Mouse (Mus musculus): ENCODE measurements around the gene Trnau1ap. TPM values are rescaled to one million over a fixed set of nuclear protein-coding genes. Genes with fewer than 3 reads are reported as not detected.

The Trnau1ap gene
- 71.2 and 84.6 TPM in 2 replicates for polyA plus RNA-seq (2015; fragmentation: Nextera tagmentation; extraction: Ambion mirVana)

DNA sequence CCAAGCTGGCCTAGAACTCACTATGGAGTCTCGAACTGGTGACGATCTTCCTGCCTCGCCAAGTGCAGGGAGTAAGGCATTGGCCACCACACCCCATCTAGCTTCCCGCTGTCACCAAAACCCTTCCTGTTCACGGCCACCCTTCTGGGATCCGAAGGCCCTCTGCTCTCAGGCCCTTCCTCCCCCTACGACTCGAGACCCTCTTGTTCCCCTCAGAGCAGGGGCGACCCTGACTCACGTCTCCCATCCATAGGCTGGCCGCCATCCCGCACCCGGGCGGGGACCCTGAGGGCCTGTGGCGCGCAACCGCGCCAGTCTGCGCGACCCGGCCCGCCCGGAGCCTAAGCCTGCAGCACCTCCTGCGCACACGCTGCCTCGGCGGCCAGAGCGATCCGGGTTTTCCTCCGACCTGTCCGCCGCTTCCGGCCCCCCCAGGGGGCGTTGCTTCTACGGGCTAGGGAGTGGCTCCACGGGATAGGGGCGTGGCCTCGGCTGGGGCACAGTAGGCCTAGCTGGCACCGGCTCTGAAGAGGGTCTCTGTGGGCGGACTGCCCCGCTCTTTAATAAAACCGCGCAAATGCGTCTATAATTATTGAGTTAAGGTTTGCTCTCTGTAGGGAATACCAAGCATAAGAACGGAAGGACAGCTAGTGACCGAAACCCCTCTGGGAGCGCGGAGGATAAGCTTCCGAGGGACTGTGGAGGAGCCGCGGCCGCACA, at the start of gene Trnau1ap:
TSS of gene Trnau1ap (minus strand) at position 424 of the 720 bp plus-strand sequence.
- H3K4me3 ChIP-seq = peak within 1 kb of the TSS; percentile 67
- no peaks in the 10 kb centered on the region for H3K9me3 ChIP-seq
- H3K27ac ChIP-seq = peak within 1 kb of the TSS; percentile 78
- ATAC-seq (replicated peaks) = peak; percentile 94
- H3K27me3 ChIP-seq (replicated peaks) = no peaks in the 10 kb centered on the region
- H3K4me2 ChIP-seq = peak within 1 kb of the TSS; percentile 64
- H3K9ac ChIP-seq = peak within 1 kb of the TSS; percentile 77
- H3K4me1 ChIP-seq = peaks cover 16% of the 10 kb centered on the region
- H3K36me3 ChIP-seq (replicated peaks) = peaks cover 18% of the 10 kb centered on the region
- under 1% methylated on average over 52 of the region's 52 CpGs for WGBS

DNA sequence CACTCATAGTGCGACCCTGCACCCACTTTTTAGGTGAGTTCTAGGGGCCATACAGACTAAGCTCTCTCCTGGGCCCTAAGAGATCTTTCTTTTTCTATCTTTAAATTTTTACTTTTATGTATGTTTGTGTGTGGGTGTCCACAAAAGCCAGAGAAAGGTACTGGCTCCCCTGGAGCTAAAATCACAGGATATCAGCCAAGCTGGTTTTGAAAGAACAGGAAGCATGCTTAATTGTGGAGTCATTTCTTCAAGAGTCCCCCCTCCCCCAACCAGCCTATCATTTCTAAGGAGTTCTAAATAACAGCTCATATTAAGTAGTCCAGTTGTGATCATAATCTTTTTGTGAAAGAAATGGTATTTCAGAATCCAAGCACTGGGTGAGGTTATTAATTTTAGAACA, 44.5 kb upstream of the Trnau1ap start:
- no peak overlapping the region for H3K4me3 ChIP-seq

DNA sequence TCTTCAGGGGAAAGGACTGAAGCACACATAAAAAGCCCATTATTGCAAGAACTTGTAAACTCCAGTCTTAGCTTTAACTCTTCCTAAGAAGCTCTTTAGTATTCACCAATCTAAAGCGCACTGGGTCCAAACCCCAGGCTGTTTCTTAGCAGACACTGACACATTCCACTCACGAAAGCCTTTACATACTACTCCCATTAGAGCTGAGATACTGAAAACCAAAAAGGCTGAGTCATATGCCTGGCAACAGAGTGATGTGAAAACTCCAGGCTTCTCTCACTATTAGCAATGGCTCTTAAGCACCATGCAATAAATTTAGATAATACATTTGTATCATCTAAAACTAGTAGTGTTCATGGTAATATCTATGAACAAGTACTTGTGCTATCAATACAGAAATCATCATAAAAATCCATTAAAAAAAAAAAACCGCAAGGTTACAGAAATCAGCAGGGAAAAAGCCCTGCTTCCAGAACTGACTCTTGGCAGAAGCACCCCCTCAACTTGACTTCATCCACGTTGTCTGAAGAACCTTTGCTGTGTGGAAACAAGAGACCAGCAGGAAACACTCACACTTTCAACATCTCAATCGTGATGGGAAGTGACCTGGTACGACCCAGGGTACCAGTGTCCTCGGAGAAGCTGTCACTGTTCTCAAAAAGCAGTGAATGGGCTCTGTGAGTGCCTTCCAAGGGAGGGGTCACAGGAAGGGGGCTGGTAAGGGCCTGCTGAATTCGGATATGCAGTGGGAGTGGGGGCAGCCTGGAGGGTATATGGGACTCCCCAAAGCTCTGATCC, 40.8 kb upstream of the Trnau1ap start:
- Histone ChIP-seq H3K9ac (no peak overlapping the region), H3K36me3 (replicated peaks) (peaks cover 6% of the 10 kb centered on the region), H3K9me3 (no peaks in the 10 kb centered on the region), H3K27me3 (replicated peaks) (no peaks in the 10 kb centered on the region), H3K27ac (no peak overlapping the region), H3K4me2 (no peak overlapping the region), H3K4me3 (no peak overlapping the region), H3K4me1 (no peaks in the 10 kb centered on the region)
- ATAC-seq (replicated peaks) = no peak
- 80% methylated on average over 8 of the region's 8 CpGs for WGBS

More for the DNA sequence above, 44.5 kb upstream of the Trnau1ap start:
- WGBS = 97% methylated on average over 1 of the region's 1 CpGs
- ATAC-seq (replicated peaks) = no peak
- Histone ChIP-seq H3K4me2 (no peak overlapping the region), H3K27ac (no peak overlapping the region), H3K9me3 (no peaks in the 10 kb centered on the region), H3K9ac (no peak overlapping the region), H3K27me3 (replicated peaks) (no peaks in the 10 kb centered on the region), H3K36me3 (replicated peaks) (peaks cover 1% of the 10 kb centered on the region), H3K4me1 (no peaks in the 10 kb centered on the region)

GRCm38 (mm10) chr4:132367480-132368201, 38.3 kb upstream of the Trnau1ap start:
- ATAC-seq (replicated peaks) = no peak
- H3K4me1 ChIP-seq = no peaks in the 10 kb centered on the region
- H3K36me3 ChIP-seq (replicated peaks) = peaks cover 15% of the 10 kb centered on the region
- no peaks in the 10 kb centered on the region for H3K27me3 ChIP-seq (replicated peaks)
- H3K4me3 ChIP-seq = no peak overlapping the region
- H3K9ac ChIP-seq = no peak overlapping the region
- H3K27ac ChIP-seq = no peak overlapping the region
- WGBS = 96% methylated on average over 18 of the region's 18 CpGs
- H3K4me2 ChIP-seq = no peak overlapping the region
- no peaks in the 10 kb centered on the region for H3K9me3 ChIP-seq

GRCm38 (mm10) chr4:132365450-132366060, 36.2 kb upstream of the Trnau1ap start:
- WGBS = 84% methylated on average over 13 of the region's 13 CpGs
- no peak overlapping the region for H3K4me2 ChIP-seq
- no peak overlapping the region for H3K4me3 ChIP-seq
- no peak overlapping the region for H3K9ac ChIP-seq
- H3K27me3 ChIP-seq (replicated peaks) = no peaks in the 10 kb centered on the region
- H3K9me3 ChIP-seq = no peaks in the 10 kb centered on the region
- ATAC-seq (replicated peaks) = no peak
- peaks cover 17% of the 10 kb centered on the region for H3K36me3 ChIP-seq (replicated peaks)
- no peak overlapping the region for H3K27ac ChIP-seq
- H3K4me1 ChIP-seq = no peaks in the 10 kb centered on the region

- 95% methylated on average over 11 of the region's 11 CpGs for WGBS
- H3K36me3 ChIP-seq (replicated peaks) = peaks cover 20% of the 10 kb centered on the region
- no peak overlapping the region for H3K4me3 ChIP-seq
- H3K4me2 ChIP-seq = no peak overlapping the region
- no peak for ATAC-seq (replicated peaks)
- no peaks in the 10 kb centered on the region for H3K27me3 ChIP-seq (replicated peaks)
- no peaks in the 10 kb centered on the region for H3K4me1 ChIP-seq
- no peak overlapping the region for H3K27ac ChIP-seq
- H3K9ac ChIP-seq = no peak overlapping the region
- no peaks in the 10 kb centered on the region for H3K9me3 ChIP-seq
These were observed 34.1 kb upstream of the Trnau1ap start for GRCm38 (mm10) chr4:132363487-132363886.

DNA sequence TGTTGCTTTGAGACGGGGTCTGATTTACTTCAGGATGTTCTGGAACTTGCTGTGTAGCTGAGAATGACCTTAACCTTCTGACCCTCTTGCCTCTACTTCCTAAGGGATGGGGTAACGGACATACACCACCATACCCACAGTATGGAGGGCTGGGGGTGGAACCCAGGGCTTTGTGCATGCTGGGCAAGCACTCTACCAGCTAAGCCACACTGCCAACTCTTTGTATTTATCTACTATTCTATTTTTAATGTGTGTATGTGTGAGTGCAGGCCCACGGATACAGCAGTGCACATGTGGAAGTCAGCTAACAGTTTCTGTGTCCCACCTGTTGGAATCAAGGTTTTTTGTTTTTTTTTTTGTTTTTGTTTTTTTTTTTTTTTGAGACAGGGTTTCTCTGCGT, 30.2 kb upstream of the Trnau1ap start:
- Histone ChIP-seq H3K27ac (no peak overlapping the region), H3K9me3 (no peaks in the 10 kb centered on the region), H3K4me2 (no peak overlapping the region), H3K27me3 (replicated peaks) (no peaks in the 10 kb centered on the region), H3K4me1 (no peaks in the 10 kb centered on the region), H3K4me3 (no peak overlapping the region), H3K36me3 (replicated peaks) (peaks cover 26% of the 10 kb centered on the region; the same call in 1 of the 2 replicates), H3K9ac (no peak overlapping the region)
- WGBS = 92% methylated on average over 4 of the region's 4 CpGs
- no peak for ATAC-seq (replicated peaks)

GRCm38 (mm10) chr4:132356170-132356569, 26.8 kb upstream of the Trnau1ap start:
- Histone ChIP-seq H3K4me3 (no peak overlapping the region), H3K4me1 (peaks cover 17% of the 10 kb centered on the region), H3K27me3 (replicated peaks) (no peaks in the 10 kb centered on the region), H3K4me2 (no peak overlapping the region), H3K27ac (no peak overlapping the region), H3K9me3 (no peaks in the 10 kb centered on the region), H3K36me3 (replicated peaks) (peaks cover 23% of the 10 kb centered on the region; the same call in 1 of the 2 replicates), H3K9ac (no peak overlapping the region)
- 38% methylated on average over 12 of the region's 12 CpGs for WGBS
- no peak for ATAC-seq (replicated peaks)

- H3K4me1 ChIP-seq = peaks cover 17% of the 10 kb centered on the region
- no peak overlapping the region for H3K4me3 ChIP-seq
- no peaks in the 10 kb centered on the region for H3K9me3 ChIP-seq
- no peak overlapping the region for H3K27ac ChIP-seq
- no peak overlapping the region for H3K4me2 ChIP-seq
- H3K27me3 ChIP-seq (replicated peaks) = no peaks in the 10 kb centered on the region
- no peak for ATAC-seq (replicated peaks)
- H3K36me3 ChIP-seq (replicated peaks) = peaks cover 23% of the 10 kb centered on the region; the same call in 1 of the 2 replicates
- H3K9ac ChIP-seq = no peak overlapping the region
- 92% methylated on average over 3 of the region's 3 CpGs for WGBS
These were observed 26.1 kb upstream of the Trnau1ap start for GRCm38 (mm10) chr4:132355403-132355802.

- ATAC-seq (replicated peaks) = no peak
- no peak overlapping the region for H3K4me2 ChIP-seq
- H3K27ac ChIP-seq = no peak overlapping the region
- peaks cover 17% of the 10 kb centered on the region for H3K4me1 ChIP-seq
- no peak overlapping the region for H3K9ac ChIP-seq
- H3K9me3 ChIP-seq = no peaks in the 10 kb centered on the region
- WGBS = 91% methylated on average over 4 of the region's 4 CpGs
- H3K27me3 ChIP-seq (replicated peaks) = no peaks in the 10 kb centered on the region
- H3K4me3 ChIP-seq = no peak overlapping the region
- peaks cover 18% of the 10 kb centered on the region; the same call in 1 of the 2 replicates for H3K36me3 ChIP-seq (replicated peaks)
These were observed 25.2 kb upstream of the Trnau1ap start for GRCm38 (mm10) chr4:132354571-132354970.

GRCm38 (mm10) chr4:132353481-132353885, 24.1 kb upstream of the Trnau1ap start, which contains the start of gene Rcc1:
Rcc1 (minus strand) TSS chr4:132353605.
- H3K4me2 ChIP-seq = peak within 1 kb of the TSS; percentile 88
- H3K36me3 ChIP-seq (replicated peaks) = peaks cover 18% of the 10 kb centered on the region; the same call in 1 of the 2 replicates
- H3K27ac ChIP-seq = peak within 1 kb of the TSS; percentile 90
- peak; percentile 96 for ATAC-seq (replicated peaks)
- peak within 1 kb of the TSS; percentile 80 for H3K4me3 ChIP-seq
- peaks cover 17% of the 10 kb centered on the region for H3K4me1 ChIP-seq
- no peaks in the 10 kb centered on the region for H3K27me3 ChIP-seq (replicated peaks)
- WGBS = under 1% methylated on average over 31 of the region's 31 CpGs
- H3K9ac ChIP-seq = peak within 1 kb of the TSS; percentile 83
- no peaks in the 10 kb centered on the region for H3K9me3 ChIP-seq

Data from midbrain, embryonic 15.5 days (tissue).